Mouse (Mus musculus) heart, embryonic 15.5 days (tissue): ENCODE results near the gene Hbq1a. TPM values are rescaled to one million over a fixed set of nuclear protein-coding genes. Genes with fewer than 3 reads are reported as not detected.
"Not testable (repeated sequence)": the region's sequence is repeated elsewhere in the genome, so short reads cannot be mapped to it uniquely, and the experiment has no call there.

Source experiments
- ATAC-seq: fragments of 200-750 bp; cut with Nextera tagmentation; replicated peaks from 2 replicates; pipeline ENCODE4 v1.8.0; 2017; ENCODE audit warnings: low read depth, moderate TSS enrichment; ENCODE audit not compliant: insufficient number of reproducible peaks, insufficient read depth, low FRiP score
- H3K27ac ChIP-seq: fragments of 300-500 bp; sonication (generic); 2 replicates; pipeline ENCODE4 v1.5.1; 2015; ENCODE audit warnings: mild to moderate bottlenecking, inconsistent platforms
- H3K27me3 ChIP-seq: fragments of 300-500 bp; sonication (generic); 2 replicates; pipeline ENCODE4 v1.6.1; 2015; ENCODE audit warnings: inconsistent platforms
- H3K36me3 ChIP-seq: fragments of 300-500 bp; sonication (generic); 2 replicates; pipeline ENCODE4 v1.6.1; 2015; ENCODE audit warnings: mild to moderate bottlenecking, inconsistent platforms
- H3K4me1 ChIP-seq: fragments of 300-500 bp; sonication (generic); replicated peaks from 2 replicates; pipeline ENCODE4 v1.6.1; 2015; ENCODE audit warnings: inconsistent platforms
- H3K4me2 ChIP-seq: fragments of 300-500 bp; sonication (generic); 2 replicates; pipeline ENCODE4 v1.6.1; 2015; ENCODE audit warnings: inconsistent platforms, mild to moderate bottlenecking, moderate library complexity
- H3K4me3 ChIP-seq: fragments of 300-500 bp; sonication (generic); 2 replicates; pipeline ENCODE4 v1.5.1; 2015; ENCODE audit warnings: mild to moderate bottlenecking, inconsistent platforms
- H3K9ac ChIP-seq: fragments of 300-500 bp; sonication (generic); 2 replicates; pipeline ENCODE4 v1.6.1; 2015; ENCODE audit warnings: mild to moderate bottlenecking, inconsistent platforms
- H3K9me3 ChIP-seq: fragments of 300-500 bp; sonication (generic); replicated peaks from 2 replicates; pipeline ENCODE4 v1.6.1; 2016; ENCODE audit warnings: inconsistent platforms
- WGBS: fragments of 180-500 bp; shearing (Covaris S2); methylation state at CpG from one replicate; pipeline ENCODE4 v1.1.7; 2015; ENCODE audit warnings: mixed read lengths; 5-methylcytosine and 5-hydroxymethylcytosine counted together
- polyA plus RNA-seq: library from polyadenylated mRNA; unstranded; fragments of >200 nt; fragmentation: Nextera tagmentation; extraction: Ambion mirVana; gene quantifications from 2 replicates; pipeline ENCODE4 v1.2.1, GENCODE M21; 2015

Gene Hbq1a
- polyA plus RNA-seq, 1 experiment from 2014 or later: 3.2 TPM

DNA sequence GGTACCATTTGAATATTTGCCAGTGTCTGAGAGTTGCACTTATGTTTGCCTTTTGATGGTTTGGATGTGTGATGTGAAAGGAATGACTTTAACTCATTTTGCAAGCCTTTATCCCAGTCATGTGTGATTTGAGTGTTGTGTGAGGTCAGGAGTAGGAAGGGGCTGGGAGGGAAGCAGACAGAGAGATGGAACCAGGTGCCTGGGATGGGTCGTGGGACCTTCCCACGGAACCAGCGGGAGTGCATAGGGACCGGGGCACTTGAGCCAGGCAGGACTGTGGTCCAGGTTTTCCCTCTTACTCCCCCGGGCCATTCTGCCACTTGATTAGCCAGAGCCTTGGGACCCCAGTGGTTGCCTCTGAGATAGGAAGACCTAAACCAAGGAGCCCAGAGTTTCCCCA, 31.9 kb upstream of the Hbq1a start:
- Histone ChIP-seq H3K9ac (peak overlapping the region; percentile 91), H3K36me3 (no peaks in the 10 kb centered on the region), H3K9me3 (no peaks in the 10 kb centered on the region), H3K27ac (peak overlapping the region; percentile 89), H3K27me3 (no peaks in the 10 kb centered on the region; the same call in 1 of the 2 replicates), H3K4me2 (peak overlapping the region; percentile 74), H3K4me1 (peaks cover 15% of the 10 kb centered on the region), H3K4me3 (peak overlapping the region; percentile 84)
- 21% methylated on average over 5 of the region's 5 CpGs for WGBS
- ATAC-seq: no peak

GRCm38 (mm10) chr11:32268952-32269351, 30.9 kb upstream of the Hbq1a start:
- Histone ChIP-seq H3K9ac (no peak overlapping the region), H3K4me1 (peaks cover 15% of the 10 kb centered on the region), H3K4me2 (no peak overlapping the region), H3K27ac (no peak overlapping the region), H3K9me3 (no peaks in the 10 kb centered on the region), H3K4me3 (no peak overlapping the region), H3K27me3 (no peaks in the 10 kb centered on the region; the same call in 1 of the 2 replicates), H3K36me3 (no peaks in the 10 kb centered on the region)
- WGBS: 65% methylated on average over 5 of the region's 5 CpGs
- ATAC-seq: no peak

DNA sequence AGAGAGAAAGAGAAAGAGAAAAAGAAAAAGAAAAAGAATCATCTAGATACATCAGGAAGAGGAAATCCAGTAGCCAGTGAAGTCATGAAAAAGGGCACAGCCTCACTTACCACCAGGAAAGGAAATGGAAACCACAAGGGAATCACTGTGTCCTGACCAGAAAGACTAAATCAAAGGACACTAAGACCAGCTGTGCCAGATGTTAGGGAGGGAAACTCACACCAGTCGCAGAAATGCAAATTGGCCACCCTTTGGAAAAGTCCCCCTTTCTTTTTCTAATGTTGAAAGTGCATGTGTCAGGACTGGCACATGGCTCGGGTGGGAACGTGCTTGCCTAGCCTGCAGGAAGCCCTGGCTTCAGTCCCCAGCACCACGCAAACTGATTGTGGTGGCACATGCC, 28.7 kb upstream of the Hbq1a start:
- Histone ChIP-seq H3K9ac (no peak overlapping the region), H3K9me3 (no peaks in the 10 kb centered on the region), H3K4me3 (no peak overlapping the region), H3K27me3 (peaks cover 3% of the 10 kb centered on the region; the same call in 1 of the 2 replicates), H3K27ac (no peak overlapping the region), H3K4me2 (no peak overlapping the region), H3K4me1 (peaks cover 10% of the 10 kb centered on the region), H3K36me3 (no peaks in the 10 kb centered on the region)
- 39% methylated on average over 4 of the region's 4 CpGs for WGBS
- no peak for ATAC-seq

GRCm38 (mm10) chr11:32276347-32276746, 23.5 kb upstream of the Hbq1a start, which contains the start of gene Hba-x:
TSS of gene Hba-x (plus strand) at chr11:32276400.
- H3K4me3 ChIP-seq: no peak within 1 kb of the TSS
- H3K9me3 ChIP-seq: no peaks in the 10 kb centered on the region
- H3K4me2 ChIP-seq: no peak within 1 kb of the TSS
- H3K27me3 ChIP-seq: peaks cover 45% of the 10 kb centered on the region
- no peak within 1 kb of the TSS for H3K9ac ChIP-seq
- no peak for ATAC-seq
- H3K36me3 ChIP-seq: no peaks in the 10 kb centered on the region
- 63% methylated on average over 3 of the region's 3 CpGs for whole genome bisulfite sequencing
- no peak within 1 kb of the TSS for H3K27ac ChIP-seq
- no peaks in the 10 kb centered on the region for H3K4me1 ChIP-seq

DNA sequence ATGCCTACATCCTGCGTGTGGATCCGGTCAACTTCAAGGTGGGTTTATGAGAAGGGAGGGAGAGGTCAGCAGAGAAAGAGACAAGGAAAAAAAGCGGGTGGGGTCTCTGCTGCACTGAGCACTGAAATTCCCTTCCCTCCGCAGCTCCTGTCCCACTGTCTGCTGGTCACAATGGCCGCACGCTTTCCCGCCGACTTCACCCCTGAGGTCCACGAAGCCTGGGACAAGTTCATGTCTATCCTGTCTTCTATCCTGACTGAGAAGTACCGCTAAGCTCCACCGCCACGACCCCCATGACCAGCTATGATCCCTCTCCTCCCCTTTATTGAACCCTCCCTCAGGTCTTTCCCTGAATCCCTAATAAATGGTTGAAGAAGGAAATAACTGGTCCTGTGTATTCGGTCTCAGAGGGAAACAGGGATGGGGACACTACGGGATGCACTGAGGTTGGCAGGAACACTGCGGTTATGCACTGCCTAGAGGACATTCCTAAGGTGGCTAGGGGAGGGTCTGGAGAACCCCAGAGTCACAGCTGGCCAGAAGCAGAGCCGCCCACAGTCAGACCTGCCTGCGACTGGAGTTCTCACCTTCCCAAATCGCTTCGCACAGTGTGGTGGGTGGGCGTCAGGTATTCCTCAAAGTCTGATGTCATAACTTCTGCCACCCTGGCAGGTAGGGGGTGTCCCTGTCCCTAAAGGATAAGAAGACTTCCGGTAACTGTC, 22.0 kb upstream of the Hbq1a start:
- ATAC-seq: no peak
- no peak overlapping the region for H3K4me2 ChIP-seq
- no peaks in the 10 kb centered on the region for H3K9me3 ChIP-seq
- no peak overlapping the region for H3K9ac ChIP-seq
- no peaks in the 10 kb centered on the region for H3K4me1 ChIP-seq
- no peak overlapping the region for H3K4me3 ChIP-seq
- 57% methylated on average over 21 of the region's 21 CpGs for WGBS
- H3K27ac ChIP-seq: no peak overlapping the region
- H3K27me3 ChIP-seq: peaks cover 45% of the 10 kb centered on the region
- H3K36me3 ChIP-seq: no peaks in the 10 kb centered on the region

DNA sequence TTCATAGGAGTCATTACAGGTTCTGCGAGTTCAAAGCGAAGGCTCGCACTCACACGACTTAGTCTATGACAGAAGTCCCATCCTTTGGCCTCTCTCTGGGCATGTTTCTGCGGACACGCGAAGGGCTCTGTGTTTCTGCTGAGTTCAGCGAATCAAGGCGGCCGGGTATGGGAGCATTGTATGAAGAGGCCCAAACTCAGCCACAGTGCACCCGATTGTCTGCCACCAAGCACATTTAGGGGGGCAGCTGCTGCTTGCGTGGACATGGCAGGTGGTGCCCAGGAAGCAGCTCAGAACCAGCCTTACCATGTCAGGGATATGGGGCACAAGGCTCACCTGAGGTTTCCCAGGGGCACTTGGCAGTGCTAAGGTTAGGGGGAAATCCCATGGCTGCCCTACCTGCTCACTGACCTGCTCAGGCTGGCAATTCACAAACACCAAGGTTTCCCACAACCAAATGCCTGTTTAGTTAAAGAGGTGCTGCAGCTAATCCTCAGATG, 21.4 kb upstream of the Hbq1a start:
- no peak for ATAC-seq
- Histone ChIP-seq H3K27me3 (peaks cover 45% of the 10 kb centered on the region), H3K9ac (no peak overlapping the region), H3K4me2 (no peak overlapping the region), H3K4me1 (no peaks in the 10 kb centered on the region), H3K4me3 (no peak overlapping the region), H3K9me3 (no peaks in the 10 kb centered on the region), H3K27ac (no peak overlapping the region), H3K36me3 (no peaks in the 10 kb centered on the region)
- 72% methylated on average over 12 of the region's 12 CpGs for WGBS

DNA sequence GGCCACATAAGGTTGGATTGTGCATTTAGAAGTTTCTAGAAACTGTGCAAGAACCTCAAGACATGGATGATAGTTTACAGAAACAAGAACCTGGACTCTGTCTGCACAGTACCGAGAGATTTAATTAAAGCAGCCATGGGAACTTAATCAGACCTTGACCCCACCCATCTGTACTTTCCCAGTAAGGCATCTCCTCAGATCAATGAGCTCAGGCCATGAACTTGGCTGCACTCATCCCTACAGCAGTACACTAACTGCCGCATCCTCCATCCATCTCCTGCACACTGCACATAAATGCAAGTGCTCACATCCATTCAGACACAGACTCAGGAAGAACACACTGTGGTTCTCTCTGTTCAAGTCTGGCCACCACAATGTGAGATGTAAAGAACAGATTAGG, 19.2 kb upstream of the Hbq1a start:
- H3K27me3 ChIP-seq: peaks cover 49% of the 10 kb centered on the region
- H3K36me3 ChIP-seq: no peaks in the 10 kb centered on the region
- no peak overlapping the region for H3K4me3 ChIP-seq
- no peak for ATAC-seq
- no peak overlapping the region for H3K9ac ChIP-seq
- 67% methylated on average over 2 of the region's 2 CpGs for WGBS
- no peak overlapping the region for H3K4me2 ChIP-seq
- no peak overlapping the region for H3K27ac ChIP-seq
- H3K9me3 ChIP-seq: no peaks in the 10 kb centered on the region
- H3K4me1 ChIP-seq: no peaks in the 10 kb centered on the region

DNA sequence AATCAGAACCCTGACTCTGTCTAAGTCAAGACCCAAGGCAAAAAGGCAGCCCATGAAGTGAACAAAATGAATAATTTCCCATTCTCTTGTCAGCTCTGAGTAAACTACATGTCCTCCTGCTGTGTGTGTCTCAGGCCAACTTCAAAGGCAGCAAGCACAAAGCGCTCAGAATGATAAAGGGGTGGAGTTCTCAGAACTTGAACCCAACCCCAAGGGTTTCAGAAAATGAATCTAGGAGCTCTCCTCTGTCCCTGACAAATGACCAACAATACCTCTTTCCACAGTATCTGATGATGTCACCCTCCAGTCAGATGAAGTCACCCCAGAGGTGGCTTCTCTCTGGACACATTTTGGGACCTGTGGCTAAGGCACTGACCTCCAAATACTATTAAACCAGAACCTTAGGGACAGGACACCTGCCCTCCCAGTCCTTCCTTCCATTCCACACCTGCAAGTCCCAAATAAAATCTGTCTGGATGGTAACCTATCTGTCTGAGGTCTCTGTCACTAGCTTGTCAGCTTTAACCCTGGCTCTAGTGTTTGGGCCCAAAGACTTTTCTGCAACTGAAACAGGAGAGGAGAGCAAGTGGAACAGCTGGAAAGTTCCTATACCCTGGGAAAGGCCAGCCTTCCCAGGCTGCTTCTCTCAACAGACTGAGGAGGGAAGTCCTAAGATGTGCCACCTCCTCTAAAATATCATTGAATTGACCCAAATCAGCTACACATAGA, 18.3 kb upstream of the Hbq1a start:
- no peak overlapping the region for H3K4me3 ChIP-seq
- H3K4me1 ChIP-seq: no peaks in the 10 kb centered on the region
- H3K9ac ChIP-seq: no peak overlapping the region
- no peaks in the 10 kb centered on the region for H3K36me3 ChIP-seq
- H3K9me3 ChIP-seq: no peaks in the 10 kb centered on the region
- peaks cover 43% of the 10 kb centered on the region for H3K27me3 ChIP-seq
- H3K27ac ChIP-seq: no peak overlapping the region
- no peak for ATAC-seq
- H3K4me2 ChIP-seq: no peak overlapping the region
- whole genome bisulfite sequencing: 72% methylated on average over 1 of the region's 1 CpGs

DNA sequence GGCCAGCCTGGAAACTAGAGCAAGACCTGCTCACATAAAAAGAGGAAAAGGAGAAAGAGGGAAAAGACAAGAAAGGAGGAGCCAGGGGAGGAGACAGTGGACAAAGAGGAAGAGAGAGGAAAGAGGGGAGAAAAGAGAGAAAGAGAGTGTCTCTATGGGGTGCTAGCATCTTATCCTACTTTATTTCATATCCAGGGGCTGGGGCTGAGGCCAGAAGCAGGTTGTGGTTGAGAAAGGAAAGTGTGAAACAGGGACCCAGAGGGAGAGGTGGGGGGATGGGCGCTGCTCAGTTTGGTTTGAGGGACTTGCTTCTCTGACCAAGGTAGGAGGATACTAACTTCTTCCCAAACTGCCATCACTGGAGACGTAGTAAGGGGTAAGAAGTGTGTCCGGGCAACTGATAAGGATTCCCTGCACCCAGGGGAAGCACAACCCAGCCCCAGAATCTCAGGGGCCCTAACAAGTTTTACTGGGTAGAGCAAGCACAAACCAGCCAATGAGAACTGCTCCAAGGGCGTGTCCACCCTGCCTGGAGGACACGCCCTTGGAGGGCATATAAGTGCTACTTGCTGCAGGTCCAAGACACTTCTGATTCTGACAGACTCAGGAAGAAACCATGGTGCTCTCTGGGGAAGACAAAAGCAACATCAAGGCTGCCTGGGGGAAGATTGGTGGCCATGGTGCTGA, 16.6 kb upstream of the Hbq1a start, which contains the start of gene Hba-a1:
TSS of gene Hba-a1 (plus strand) at position 421 of the 687 bp plus-strand sequence.
- ATAC-seq: peak; percentile 36; the same call in 1 of the 2 replicates
- not testable (repeated sequence) for H3K9me3 ChIP-seq, H3K4me3 ChIP-seq, H3K9ac ChIP-seq, H3K4me2 ChIP-seq, H3K36me3 ChIP-seq, H3K4me1 ChIP-seq, H3K27ac ChIP-seq
- H3K27me3 ChIP-seq: peaks cover 37% of the 10 kb centered on the region
- 57% methylated on average over 1 of the region's 5 CpGs for WGBS

- not testable (repeated sequence) for ATAC-seq, H3K9ac ChIP-seq, H3K4me1 ChIP-seq, H3K4me3 ChIP-seq, H3K27ac ChIP-seq, H3K4me2 ChIP-seq, H3K36me3 ChIP-seq, H3K9me3 ChIP-seq
- H3K27me3 ChIP-seq: peaks cover 31% of the 10 kb centered on the region
- WGBS: 32% methylated on average over 2 of the region's 2 CpGs
These were observed 15.3 kb upstream of the Hbq1a start for GRCm38 (mm10) chr11:32284582-32284981.

DNA sequence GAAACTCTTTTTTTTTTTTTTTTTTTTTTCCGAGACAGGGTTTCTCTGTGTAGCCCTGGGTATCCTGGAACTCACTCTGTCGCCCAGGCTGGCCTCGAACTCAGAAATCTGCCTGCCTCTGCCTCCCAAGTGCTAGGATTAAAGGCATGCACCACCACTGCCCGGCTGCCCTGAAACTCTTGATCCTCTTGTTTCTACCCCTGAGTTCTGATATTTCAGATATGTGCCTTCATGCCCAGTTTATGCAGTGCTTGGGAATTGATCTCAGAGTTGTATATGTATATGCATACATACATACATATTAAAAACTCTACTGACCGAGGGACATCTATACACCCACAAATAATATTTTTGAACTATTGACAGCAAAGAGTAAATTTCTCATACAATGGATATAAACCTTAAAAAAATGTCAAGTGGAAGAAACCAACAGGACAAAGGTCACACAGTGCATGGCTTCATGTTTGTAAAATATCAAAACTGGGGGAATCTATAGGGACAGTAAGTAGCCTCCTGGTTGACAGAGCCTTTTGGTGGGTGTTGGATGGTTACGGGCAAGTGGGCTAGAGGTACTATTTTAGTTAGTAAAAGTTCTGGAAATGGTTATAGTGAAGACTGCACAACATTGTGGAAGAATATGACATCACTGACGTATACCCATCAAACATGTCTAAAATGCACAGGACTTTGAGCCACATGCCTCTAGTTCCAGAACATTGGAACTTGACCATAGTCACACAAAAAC, 14.7 kb upstream of the Hbq1a start:
- peaks cover 26% of the 10 kb centered on the region for H3K27me3 ChIP-seq
- no peaks in the 10 kb centered on the region for H3K36me3 ChIP-seq
- WGBS: 69% methylated on average over 7 of the region's 7 CpGs
- no peak overlapping the region for H3K9ac ChIP-seq
- no peaks in the 10 kb centered on the region for H3K9me3 ChIP-seq
- H3K4me3 ChIP-seq: no peak overlapping the region
- H3K27ac ChIP-seq: no peak overlapping the region
- H3K4me2 ChIP-seq: no peak overlapping the region
- ATAC-seq: no peak
- H3K4me1 ChIP-seq: no peaks in the 10 kb centered on the region
